Mouse (Mus musculus) layer of hippocampus, adult 2 months (tissue): ENCODE measurements around the gene Akr1c19. TPM values are rescaled to one million over a fixed set of nuclear protein-coding genes. Genes with fewer than 3 reads are reported as not detected.
"Not testable (repeated sequence)": the region's sequence is repeated elsewhere in the genome, so short reads cannot be mapped to it uniquely, and the experiment has no call there.

Source experiments
- DNase-seq, 2 experiments: peaks; one replicate each; pipeline ENCODE4 v3.0.0; 2022; ENCODE audit warnings: low spot score in 2 of 2
- H3K27ac ChIP-seq: fragments of 200-600 bp; 2 replicates; pipeline ENCODE4 v1.8.1; 2022
- H3K4me3 ChIP-seq: fragments of 200-600 bp; 2 replicates; pipeline ENCODE4 v1.8.1; 2022; ENCODE audit warnings: mild to moderate bottlenecking
- CTCF ChIP-seq: fragments of 200-600 bp; conservative IDR thresholded peaks from 2 replicates; pipeline ENCODE4 v1.8.1; 2022; ENCODE audit warnings: antibody characterized with exemption, mild to moderate bottlenecking, moderate library complexity
- long read RNA-seq, 2 experiments: library from polyadenylated mRNA; stranded (forward); transcript quantifications; one replicate each; pipeline ENCODE4 v2.0.0; 2021; ENCODE audit warnings: borderline mapping rate in 2 of 2
- total RNA-seq, 2 experiments: library from RNA; stranded (reverse); gene quantifications; 2 replicates each; pipeline ENCODE4 v1.2.3; 2021

Akr1c19 gene
- total RNA-seq: not detected
- long read RNA-seq, experiment 1: 0 reads
- long read RNA-seq, experiment 2: 0 reads

DNA sequence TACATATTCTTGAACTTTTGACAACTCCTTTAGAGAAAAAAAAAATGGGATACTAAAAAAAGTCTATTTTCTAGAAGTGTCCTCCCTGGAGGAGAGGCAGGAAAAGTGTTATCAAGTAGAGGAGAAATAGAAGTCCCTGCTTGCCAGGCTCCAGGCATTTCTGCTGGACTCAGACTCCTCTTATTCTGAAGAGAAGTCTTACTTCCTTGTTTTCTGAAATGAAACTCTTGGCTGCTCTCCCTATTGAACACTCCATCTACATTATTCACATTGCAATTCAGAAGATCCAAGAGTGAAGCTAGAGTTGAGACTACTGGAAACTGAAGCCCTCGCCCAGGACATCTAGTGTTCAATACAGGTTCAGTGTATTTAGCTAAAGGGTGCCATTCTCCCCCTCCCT lies at the start of gene Akr1c19:
Akr1c19 (plus strand) TSS at position 260 of the 400 bp plus-strand sequence.
- no peak for DNase-seq

GRCm38 (mm10) chr13:4181321-4181720 lies 47.2 kb upstream of the Akr1c19 start:
- H3K4me3 ChIP-seq, H3K27ac ChIP-seq, DNase-seq: not testable (repeated sequence)

More for the DNA sequence above, at the start of gene Akr1c19:
- Histone ChIP-seq H3K27ac (no peak within 1 kb of the TSS), H3K4me3 (no peak within 1 kb of the TSS)
- TF ChIP-seq CTCF: no peak

- no peak for TF ChIP-seq CTCF
- H3K27ac ChIP-seq: no peak overlapping the region
- no peak for DNase-seq
- H3K4me3 ChIP-seq: no peak overlapping the region
These were observed 45.4 kb upstream of the Akr1c19 start for GRCm38 (mm10) chr13:4183116-4183515.

DNA sequence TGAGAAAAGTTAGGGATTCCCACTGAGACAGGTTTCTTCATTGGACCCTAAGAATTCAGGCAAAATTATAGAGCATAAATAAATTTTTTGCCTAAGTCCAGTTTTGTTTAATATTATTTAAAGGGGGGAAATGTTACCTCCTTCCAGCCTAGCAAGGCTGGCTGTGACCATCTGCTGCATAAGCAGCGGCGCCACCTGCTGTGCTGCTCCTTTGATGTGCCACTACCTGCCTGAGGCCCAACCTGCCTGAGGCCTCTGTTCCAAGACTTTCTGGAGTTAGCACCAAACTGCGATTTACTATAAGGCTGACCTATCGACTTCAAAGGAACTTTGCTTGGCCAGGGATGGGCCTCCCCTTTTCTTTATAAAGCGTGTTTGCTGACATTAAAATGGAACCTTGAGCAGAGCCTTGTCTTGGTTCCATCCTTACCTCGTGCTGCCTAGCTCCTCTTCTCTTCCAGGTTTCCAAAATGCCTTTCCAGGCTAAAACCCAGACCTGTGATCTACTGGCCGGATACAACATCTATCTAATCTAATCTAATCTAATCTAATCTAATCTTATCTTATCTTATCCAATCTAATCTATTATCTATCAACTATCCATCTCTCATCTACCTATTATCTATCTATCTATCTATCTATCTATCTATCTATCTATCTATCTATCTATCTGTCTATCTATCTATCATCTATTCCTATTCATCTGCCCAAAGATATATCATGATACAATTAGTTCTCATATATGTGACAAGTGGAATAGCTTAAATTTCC lies 41.7 kb upstream of the Akr1c19 start:
- H3K4me3 ChIP-seq, DNase-seq, H3K27ac ChIP-seq: not testable (repeated sequence)

DNA sequence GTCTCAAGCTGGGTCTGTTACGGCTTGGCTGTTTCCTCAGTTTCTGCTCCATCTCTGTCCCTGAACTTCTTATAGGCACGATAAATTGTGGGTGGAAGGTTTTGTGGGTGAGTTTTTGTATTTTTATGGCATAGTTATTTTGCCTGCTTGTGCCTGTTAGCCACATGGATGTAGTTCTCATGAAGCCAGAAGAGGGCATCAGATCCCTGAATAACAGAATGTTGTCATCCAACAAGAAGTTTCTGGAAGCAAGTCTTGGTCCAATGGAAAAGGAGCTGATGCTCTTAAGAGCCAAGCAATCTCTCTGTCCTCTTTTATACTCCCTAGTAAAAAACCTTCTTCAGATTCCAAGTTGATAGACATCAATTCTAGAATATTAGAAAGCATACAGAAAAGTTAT lies 40.3 kb upstream of the Akr1c19 start:
- Histone ChIP-seq H3K4me3 (no peak overlapping the region), H3K27ac (no peak overlapping the region)
- peak; percentile 71 for TF ChIP-seq CTCF
- peak; percentile 11 to 19 for DNase-seq

GRCm38 (mm10) chr13:4190904-4191303 lies 37.6 kb upstream of the Akr1c19 start, which contains the start of gene Akr1c13:
Akr1c13 (plus strand) TSS chr13:4191150.
- no peak for DNase-seq
- Histone ChIP-seq H3K4me3 (no peak within 1 kb of the TSS), H3K27ac (no peak within 1 kb of the TSS)
- TF ChIP-seq CTCF: no peak

DNA sequence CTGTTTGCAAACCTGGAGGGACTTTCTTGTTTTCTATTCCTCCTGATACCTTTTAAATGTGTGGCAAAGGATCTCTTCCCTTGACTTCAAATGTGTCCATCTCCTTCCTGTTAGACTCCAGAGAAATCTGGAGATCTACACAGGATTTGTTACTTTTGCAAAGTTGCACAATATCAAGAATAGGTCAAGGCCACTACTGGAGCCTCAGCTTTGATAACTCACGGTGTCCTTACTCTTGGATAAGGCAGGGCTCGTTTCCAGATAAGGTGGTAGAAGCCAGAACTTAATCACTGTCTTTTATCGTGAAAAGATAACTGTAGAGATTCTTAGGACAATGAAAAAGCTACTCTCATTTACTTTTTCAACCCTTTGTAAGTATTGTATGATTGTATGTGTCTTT lies 36.0 kb upstream of the Akr1c19 start:
- no peak overlapping the region for H3K4me3 ChIP-seq
- no peak for DNase-seq
- no peak for TF ChIP-seq CTCF

DNA sequence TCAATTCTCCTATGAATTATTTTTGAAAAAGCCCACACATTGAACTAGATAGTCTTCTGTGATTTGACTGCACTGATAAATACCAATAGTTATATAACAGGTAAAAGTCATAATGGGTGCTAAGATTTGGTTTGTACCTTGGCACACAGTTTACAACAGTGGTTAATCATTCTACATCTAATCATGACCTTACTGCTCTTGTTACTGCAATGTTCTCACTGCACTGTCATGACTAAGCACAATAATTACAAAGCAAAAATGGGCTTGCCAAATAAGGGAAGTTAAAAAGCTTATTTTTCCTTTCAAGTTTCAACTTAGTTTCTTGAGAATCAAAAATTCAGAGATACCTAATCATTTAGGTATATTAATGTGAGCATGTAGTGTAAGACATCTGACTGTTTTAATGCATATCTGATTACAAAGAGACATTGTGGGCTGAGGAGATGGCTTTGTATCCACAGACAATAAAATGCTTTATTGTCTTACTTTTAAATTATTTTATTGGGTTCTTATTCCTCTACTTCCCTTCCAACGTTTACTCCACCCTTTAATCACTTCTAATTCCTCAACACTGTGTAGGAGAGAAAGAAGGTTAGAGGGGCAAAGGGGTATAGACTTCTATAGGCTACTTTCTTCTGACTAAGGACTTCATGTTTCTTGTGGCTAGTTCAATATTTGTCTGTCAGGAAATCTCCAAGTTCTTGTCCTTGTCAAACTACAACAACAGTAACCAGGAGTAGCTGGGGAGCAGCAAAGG lies 22.2 kb upstream of the Akr1c19 start:
- no peak overlapping the region for H3K27ac ChIP-seq
- no peak for TF ChIP-seq CTCF
- H3K4me3 ChIP-seq: no peak overlapping the region
- DNase-seq: no peak

More for the DNA sequence above, 36.0 kb upstream of the Akr1c19 start:
- no peak overlapping the region for H3K27ac ChIP-seq

DNA sequence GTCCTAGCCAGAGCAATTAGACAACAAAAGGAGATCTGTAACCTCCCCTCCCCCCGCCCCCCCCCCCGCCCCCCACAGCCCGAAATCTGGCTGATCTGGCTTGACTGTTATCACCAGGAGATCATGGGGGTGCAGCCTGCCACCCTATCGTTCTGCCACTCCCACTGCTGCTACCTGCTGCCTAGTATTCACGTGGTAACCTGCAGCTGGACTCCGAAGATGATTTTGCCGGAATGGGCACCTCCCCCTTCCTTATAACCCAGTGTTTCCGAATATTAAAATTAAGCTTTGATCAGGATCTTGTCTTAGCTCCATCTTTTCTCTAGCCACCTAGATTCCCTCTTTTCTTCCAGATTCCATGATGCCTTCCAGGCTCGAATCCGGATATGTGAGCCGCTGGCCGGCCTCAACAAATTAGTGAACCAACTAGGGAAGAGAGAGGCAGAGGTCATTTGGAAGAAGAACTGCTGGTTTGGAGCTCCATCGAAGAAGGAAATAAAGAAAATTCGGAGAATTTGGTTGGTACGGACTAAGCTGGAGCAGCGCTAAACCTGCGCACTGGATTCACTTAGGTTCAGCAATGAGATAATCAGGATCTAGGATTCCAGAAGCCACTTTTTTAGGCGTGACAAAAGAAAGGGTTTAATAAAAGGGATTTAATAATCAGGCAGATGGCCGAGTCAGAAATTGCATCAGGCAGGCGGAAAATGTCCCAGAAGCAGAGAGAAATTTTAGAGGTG lies 16.8 kb upstream of the Akr1c19 start:
- no peak for TF ChIP-seq CTCF
- Histone ChIP-seq H3K27ac (no peak overlapping the region), H3K4me3 (no peak overlapping the region)
- DNase-seq: no peak

- H3K4me3 ChIP-seq: no peak overlapping the region
- no peak overlapping the region for H3K27ac ChIP-seq
- DNase-seq: no peak
- no peak for TF ChIP-seq CTCF
These were observed 16.2 kb upstream of the Akr1c19 start for GRCm38 (mm10) chr13:4212309-4212708.

GRCm38 (mm10) chr13:4215496-4215895 lies 13.0 kb upstream of the Akr1c19 start:
- DNase-seq, H3K4me3 ChIP-seq, H3K27ac ChIP-seq: not testable (repeated sequence)

DNA sequence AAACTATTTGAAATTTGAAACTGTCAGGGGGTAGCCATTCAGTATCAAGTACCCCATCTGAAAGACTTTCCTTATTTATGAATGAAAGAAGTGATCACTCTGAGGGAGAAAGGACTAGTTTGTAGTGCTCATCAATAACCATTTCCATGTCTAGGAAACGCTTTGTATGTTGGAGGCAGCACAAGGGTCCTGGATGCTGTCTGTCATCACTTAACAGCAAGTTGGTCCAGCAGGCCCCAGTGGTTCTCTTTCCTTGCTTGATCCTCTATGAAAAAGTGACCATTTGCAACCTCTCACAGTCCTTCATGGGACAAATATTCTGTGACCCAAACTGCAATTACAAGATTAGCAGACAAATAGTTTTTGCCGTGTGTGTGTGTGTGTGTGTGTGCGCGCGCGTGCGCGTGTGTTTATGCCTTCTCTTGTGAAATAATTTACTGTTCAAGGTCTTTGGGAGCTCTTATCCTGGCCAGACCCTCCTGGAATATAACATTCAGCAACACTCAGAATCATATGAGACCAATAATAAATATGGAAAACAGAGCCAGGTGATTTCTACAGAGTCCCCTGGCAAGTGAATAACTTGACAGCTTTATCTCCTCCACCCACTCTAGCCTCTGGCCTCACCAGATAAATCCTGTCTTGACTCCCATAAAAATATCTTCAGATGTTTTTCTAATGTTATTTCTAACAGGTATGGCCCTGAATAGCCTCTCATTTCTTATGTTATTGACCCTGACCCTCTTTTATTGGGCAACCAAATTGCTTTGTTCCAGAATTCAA lies 2.5 kb downstream of the Akr1c19 start:
- TF ChIP-seq CTCF: no peak
- Histone ChIP-seq H3K27ac (no peak overlapping the region), H3K4me3 (no peak overlapping the region)
- DNase-seq: no peak
